Mouse (Mus musculus) heart, postnatal 0 days (tissue): ENCODE measurements around the gene Coq10a.

Experiments
- CTCF ChIP-seq: IDR thresholded peaks from 2 replicates; pipeline ENCODE4 v1.5.1; 2016; ENCODE audit warnings: antibody characterized with exemption, control low read depth, low read depth
- EP300 ChIP-seq: IDR thresholded peaks from 2 replicates; pipeline ENCODE4 v1.6.1; 2016; ENCODE audit warnings: antibody characterized with exemption, low read depth

- TF ChIP-seq CTCF: no peak
- no peak for TF ChIP-seq EP300
These were observed 47.2 kb downstream of the Coq10a start for GRCm38 (mm10) chr10:128321641-128322040.
